9 mouse cellular contexts compared by ENCODE assay signal in the genomic region with DNA sequence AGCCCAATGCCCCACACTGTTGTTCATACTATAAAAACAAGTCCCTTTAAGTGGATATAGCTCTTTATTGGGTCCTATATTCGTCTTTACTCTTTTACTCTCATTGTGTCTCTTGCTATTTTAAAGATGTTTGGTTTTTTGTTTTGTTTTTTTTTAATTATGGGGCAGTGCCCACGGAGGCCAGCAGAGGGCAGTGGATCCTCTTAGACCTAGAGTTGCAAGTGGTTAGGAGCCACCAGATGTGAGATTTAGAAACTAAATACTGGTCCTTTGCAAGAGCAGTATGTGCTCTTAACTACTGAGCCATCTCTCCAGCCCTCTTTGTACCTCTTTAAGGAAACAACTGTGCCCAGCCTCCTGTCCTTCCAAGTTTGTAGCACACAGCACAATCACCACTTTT. TPM values are rescaled to one million over a fixed set of nuclear protein-coding genes. Genes with fewer than 3 reads are reported as not detected.
DNase-seq lines count a peak whose midpoint lies in the region; ATAC-seq and TF ChIP-seq lines count a peak whose summit lies in the region.
"Had no signal": no experiment of that assay in that cellular context is flagged by ENCODE, and none has a peak within 500 bp of the region (broad histone marks: within the 10 kb centered on the region; RNA-seq: fewer than 3 reads in every experiment).

No protein-coding gene starts in this region.

- no peak overlapping the region for H3K4me3 ChIP-seq in liver, embryonic 14.5 days (ENCODE audit: insufficient read depth in 1 of 2, low read depth in 2 of 2, low read length in 2 of 2)
- H3K4me3 ChIP-seq: heart, embryonic 13.5 days had no signal

- peak; percentile 72 for TF ChIP-seq CTCF in liver, embryonic 14.5 days (IDR thresholded peaks at IDR 0.05; ENCODE audit: low read depth)

- no peaks in the 10 kb centered on the region for H3K36me3 ChIP-seq in liver, embryonic 14.5 days (replicated peaks; ENCODE audit: control insufficient read depth, insufficient read depth, low read depth)
- H3K36me3 ChIP-seq: heart, embryonic 13.5 days had no signal

- H3K4me1 ChIP-seq in liver, embryonic 14.5 days (replicated peaks; ENCODE audit: control insufficient read depth in 2 of 2, insufficient read depth in 2 of 2, low read length in 1 of 2): no peaks in the 10 kb centered on the region; a peak in 1 of 4 replicates
- H3K4me1 ChIP-seq: heart, embryonic 13.5 days had no signal

- no peaks in the 10 kb centered on the region for H3K27me3 ChIP-seq in liver, embryonic 14.5 days (ENCODE audit: control insufficient read depth, insufficient read depth, low read length)
- H3K27me3 ChIP-seq: heart, embryonic 13.5 days had no signal

- no peak overlapping the region for H3K9ac ChIP-seq in liver, embryonic 14.5 days (replicated peaks)
- H3K9ac ChIP-seq: heart, embryonic 13.5 days had no signal

- TF ChIP-seq EP300 in liver, embryonic 14.5 days (IDR thresholded peaks at IDR 0.05; ENCODE audit: low read depth): no peak

- peak; percentile 30 for DNase-seq in embryo, embryonic 10 days (ENCODE audit: low spot score)
- no peak for DNase-seq in embryo, embryonic 9.5 days (ENCODE audit: extremely low spot score)
- no peak for DNase-seq in liver, embryonic 14.5 days (ENCODE audit: low read depth in 3 of 3, low spot score in 3 of 3)
- DNase-seq in liver: no peak
- peak; percentile 40 for DNase-seq in c-Kit-positive CD71-negative TER-119-negative erythroid progenitor cells, embryonic 14.5 days (ENCODE audit: low read depth)
- DNase-seq in mesoderm, embryonic 11.5 days (ENCODE audit: low read depth, low spot score): peak; percentile 41
- DNase-seq in adrenal gland, adult 2 months: no peak
- DNase-seq in right cerebral cortex, postnatal 36 days (ENCODE audit: low spot score in 2 of 2): no peak

- no peak overlapping the region for H3K4me2 ChIP-seq in liver, embryonic 14.5 days (ENCODE audit: low read depth)
- H3K4me2 ChIP-seq: heart, embryonic 13.5 days had no signal

- 1% methylated on average over 2 of the region's 2 CpGs for WGBS in liver, embryonic 14.5 days (ENCODE audit: insufficient replicate concordance)

- no peak overlapping the region for H3K27ac ChIP-seq in liver, embryonic 14.5 days
- H3K27ac ChIP-seq: heart, embryonic 13.5 days had no signal

- no peak for ATAC-seq in liver, embryonic 14.5 days (ENCODE audit: insufficient read depth)

- H3K9me3 ChIP-seq in liver, embryonic 14.5 days (ENCODE audit: control insufficient read depth, low read length): no peaks in the 10 kb centered on the region
- H3K9me3 ChIP-seq: heart, embryonic 13.5 days had no signal

RNA-seq across cellular contexts. Expression of gene Rack1, which starts 28.4 kb away (rescaled TPM):
- 1,100 and 1,184 TPM in 2 replicates for polyA plus RNA-seq in liver, embryonic 14.5 days (2012; rRNA removed)
- 669 and 674 TPM in 2 replicates for polyA plus RNA-seq in liver, embryonic 14.5 days (2014; fragmentation: Nextera tagmentation; extraction: Ambion mirVana)
- 100 to 1,000 TPM; 663 to 695 TPM for total RNA-seq in adrenal gland, adult 2 months (2021)
- polyA plus RNA-seq in adrenal gland, adult 2 months (2012; rRNA removed): 1,357 and 1,385 TPM in 2 replicates

RNA-seq across cellular contexts. Expression of gene Trim41, which starts 45.5 kb away (rescaled TPM):
- polyA plus RNA-seq in liver, embryonic 14.5 days (2012; rRNA removed): 8.2 and 9.2 TPM in 2 replicates
- polyA plus RNA-seq in liver, embryonic 14.5 days (2014; fragmentation: Nextera tagmentation; extraction: Ambion mirVana): 1.0 and 1.3 TPM in 2 replicates
- total RNA-seq in adrenal gland, adult 2 months (2021): 10 to 100 TPM; 38.6 to 45.0 TPM
- 36.5 and 38.6 TPM in 2 replicates for polyA plus RNA-seq in adrenal gland, adult 2 months (2012; rRNA removed)

RNA-seq across cellular contexts. Expression of gene Trim7, which starts 54.2 kb away (rescaled TPM):
- polyA plus RNA-seq in liver, embryonic 14.5 days (2012; rRNA removed): 0.09 and 0.23 TPM in 2 replicates
- 0.04 and 0.13 TPM in 2 replicates for polyA plus RNA-seq in liver, embryonic 14.5 days (2014; fragmentation: Nextera tagmentation; extraction: Ambion mirVana)
- total RNA-seq in adrenal gland, adult 2 months (2021): 1 to 10 TPM; 8.8 to 9.0 TPM
- 16.5 and 21.0 TPM in 2 replicates for polyA plus RNA-seq in adrenal gland, adult 2 months (2012; rRNA removed)

RNA-seq across cellular contexts. Expression of gene Gm12184, which starts 54.8 kb away (rescaled TPM):
- 9.6 and 12.4 TPM in 2 replicates for polyA plus RNA-seq in liver, embryonic 14.5 days (2012; rRNA removed)
- 1.6 and 2.8 TPM in 2 replicates for polyA plus RNA-seq in liver, embryonic 14.5 days (2014; fragmentation: Nextera tagmentation; extraction: Ambion mirVana)
- total RNA-seq in adrenal gland, adult 2 months (2021): 1 to 10 TPM; 1.8 to 6.2 TPM
- 10.5 and 17.5 TPM in 2 replicates for polyA plus RNA-seq in adrenal gland, adult 2 months (2012; rRNA removed)

Comparison
In these comparisons a context has a peak if more than half of its experiments do, and no peak if none do; other contexts are left out.
1. DNase-seq: peak in embryo, embryonic 10 days (single experiment), c-Kit-positive CD71-negative TER-119-negative erythroid progenitor cells, embryonic 14.5 days (single experiment) and mesoderm, embryonic 11.5 days (single experiment); none in embryo, embryonic 9.5 days (single experiment), liver, embryonic 14.5 days (0 of 3), liver (single experiment), adrenal gland, adult 2 months (single experiment) and right cerebral cortex, postnatal 36 days (0 of 2).
2. RNA of gene Trim7, which starts 54.2 kb away (polyA plus RNA-seq): 16.5 to 21.0 TPM in adrenal gland, adult 2 months; 0.04 to 0.23 TPM in liver, embryonic 14.5 days; every median in the first group is over 10 times any median in the second.